Comparison of ENCODE assay signal across 9 mouse cellular contexts in genomic region chr5:105717294-105717693, GRCm38 (mm10). TPM values are rescaled to one million over a fixed set of nuclear protein-coding genes. Genes with fewer than 3 reads are reported as not detected.
DNase-seq lines count a peak whose midpoint lies in the region; ATAC-seq and TF ChIP-seq lines count a peak whose summit lies in the region.
"Had no signal": no experiment of that assay in that cellular context is flagged by ENCODE, and none has a peak within 500 bp of the region (broad histone marks: within the 10 kb centered on the region; RNA-seq: fewer than 3 reads in every experiment).

No protein-coding gene starts in this region.

- DNase-seq in heart, postnatal 0 days (ENCODE audit: low spot score), result no peak
- peak; percentile 17 for DNase-seq in MN1 (ENCODE audit: low spot score)
- no peak for DNase-seq in liver, embryonic 13.5 days
- no peak for DNase-seq in cerebellum, postnatal 4 days (ENCODE audit: low spot score in 2 of 2)
- DNase-seq in ovary, postnatal 36 days (ENCODE audit: low spot score), result no peak
- DNase-seq in cerebellum, adult 11 months, result no peak
- DNase-seq: spleen, adult 18-20 months had no signal

- no peak overlapping the region for H3K9ac ChIP-seq in heart, postnatal 0 days (replicated peaks; ENCODE audit: low read depth, low read length)
- H3K9ac ChIP-seq in heart, embryonic 12.5 days, result no peak overlapping the region
- H3K9ac ChIP-seq in forebrain, embryonic 13.5 days, result peak overlapping the region; percentile 14; the same call in 1 of the 2 replicates
- H3K9ac ChIP-seq in liver, embryonic 13.5 days, result peak overlapping the region; percentile 1; the same call in 1 of the 2 replicates

- WGBS in heart, postnatal 0 days, result 44% methylated on average over 7 of the region's 7 CpGs
- 50% methylated on average over 7 of the region's 7 CpGs for WGBS in heart, embryonic 12.5 days
- WGBS in forebrain, embryonic 13.5 days, result 55% methylated on average over 7 of the region's 7 CpGs
- 52% methylated on average over 7 of the region's 7 CpGs for WGBS in liver, embryonic 13.5 days (ENCODE audit: insufficient replicate concordance)

- TF ChIP-seq EP300 in heart, postnatal 0 days (IDR thresholded peaks at IDR 0.05; ENCODE audit: low read depth), result no peak

- H3K4me1 ChIP-seq in heart, postnatal 0 days (ENCODE audit: control insufficient read depth, insufficient read depth), result peaks cover 15% of the 10 kb centered on the region
- peaks cover 35% of the 10 kb centered on the region for H3K4me1 ChIP-seq in heart, embryonic 12.5 days (replicated peaks)
- H3K4me1 ChIP-seq in forebrain, embryonic 13.5 days, result peaks cover 43% of the 10 kb centered on the region
- peaks cover 86% of the 10 kb centered on the region for H3K4me1 ChIP-seq in liver, embryonic 13.5 days (replicated peaks)

- no peaks in the 10 kb centered on the region for H3K36me3 ChIP-seq in heart, postnatal 0 days (replicated peaks; ENCODE audit: control insufficient read depth, insufficient read depth, low read length)
- H3K36me3 ChIP-seq in heart, embryonic 12.5 days, result no peaks in the 10 kb centered on the region
- peaks cover 4% of the 10 kb centered on the region for H3K36me3 ChIP-seq in forebrain, embryonic 13.5 days (ENCODE audit: poor library complexity, severe bottlenecking)
- no peaks in the 10 kb centered on the region for H3K36me3 ChIP-seq in liver, embryonic 13.5 days

- no peak for TF ChIP-seq CTCF in heart, postnatal 0 days (IDR thresholded peaks at IDR 0.05; ENCODE audit: low read depth)

- H3K27ac ChIP-seq in heart, postnatal 0 days (ENCODE audit: low read depth), result peak overlapping the region; percentile 65; the same call in 1 of the 2 replicates
- no peak overlapping the region for H3K27ac ChIP-seq in heart, embryonic 12.5 days (ENCODE audit: poor library complexity, severe bottlenecking)
- H3K27ac ChIP-seq in forebrain, embryonic 13.5 days, result peak overlapping the region; percentile 22; the same call in 1 of the 2 replicates
- H3K27ac ChIP-seq in liver, embryonic 13.5 days, result peak overlapping the region; percentile 77

- H3K4me3 ChIP-seq in heart, postnatal 0 days (ENCODE audit: low read depth, low read length), result no peak overlapping the region
- no peak overlapping the region for H3K4me3 ChIP-seq in heart, embryonic 12.5 days
- no peak overlapping the region for H3K4me3 ChIP-seq in forebrain, embryonic 13.5 days
- no peak overlapping the region for H3K4me3 ChIP-seq in liver, embryonic 13.5 days (replicated peaks)

- H3K9me3 ChIP-seq in heart, postnatal 0 days (replicated peaks; ENCODE audit: control insufficient read depth, low read length), result no peaks in the 10 kb centered on the region
- 0 out of 2 replicates have a peak, but pooled peaks cover 4% of the 10 kb centered on the region for H3K9me3 ChIP-seq in heart, embryonic 12.5 days (replicated peaks)
- H3K9me3 ChIP-seq in forebrain, embryonic 13.5 days (replicated peaks), result no peaks in the 10 kb centered on the region
- H3K9me3 ChIP-seq in liver, embryonic 13.5 days (replicated peaks), result no peaks in the 10 kb centered on the region

- H3K27me3 ChIP-seq in heart, postnatal 0 days (ENCODE audit: control insufficient read depth, insufficient read depth, low read length), result no peaks in the 10 kb centered on the region
- peaks cover 60% of the 10 kb centered on the region for H3K27me3 ChIP-seq in heart, embryonic 12.5 days (replicated peaks)
- H3K27me3 ChIP-seq in forebrain, embryonic 13.5 days, result no peaks in the 10 kb centered on the region
- H3K27me3 ChIP-seq in liver, embryonic 13.5 days, result no peaks in the 10 kb centered on the region

- peak; percentile 37; the same call in 1 of the 2 replicates for ATAC-seq in heart, postnatal 0 days (ENCODE audit: insufficient read depth, low read depth)
- ATAC-seq in heart, embryonic 12.5 days (ENCODE audit: insufficient number of reproducible peaks, low FRiP score), result no peak
- 0 out of 2 replicates have a peak, but pooled peaks have one; percentile 31 for ATAC-seq in forebrain, embryonic 13.5 days
- no peak for ATAC-seq in liver, embryonic 13.5 days (ENCODE audit: low read depth)

- H3K4me2 ChIP-seq in heart, postnatal 0 days (ENCODE audit: low read depth, low read length), result no peak overlapping the region
- no peak overlapping the region for H3K4me2 ChIP-seq in heart, embryonic 12.5 days
- H3K4me2 ChIP-seq in forebrain, embryonic 13.5 days, result no peak overlapping the region
- peak overlapping the region; percentile 54; the same call in 1 of the 2 replicates for H3K4me2 ChIP-seq in liver, embryonic 13.5 days

RNA-seq across cellular contexts. Expression of gene Lrrc8d, which starts 17.5 kb away (rescaled TPM):
- total RNA-seq in heart, postnatal 0 days (2014; rRNA removed; ENCODE audit: low replicate concordance), result 5.5 and 8.8 TPM in 2 replicates
- 8.5 and 10.0 TPM in 2 replicates for polyA plus RNA-seq in heart, postnatal 0 days (2015; fragmentation: Nextera tagmentation; extraction: Ambion mirVana)
- polyA plus RNA-seq in heart, embryonic 12.5 days (2016; fragmentation: Nextera tagmentation; extraction: Ambion mirVana), result 10.5 and 10.7 TPM in 2 replicates
- 27.2 and 27.3 TPM in 2 replicates for polyA plus RNA-seq in forebrain, embryonic 13.5 days (2015; fragmentation: Nextera tagmentation; extraction: Ambion mirVana)
- 9.4 and 11.4 TPM in 2 replicates for polyA plus RNA-seq in liver, embryonic 13.5 days (2015; fragmentation: Nextera tagmentation; extraction: Ambion mirVana)

Comparison
In these comparisons a context has a peak if more than half of its experiments do, and no peak if none do; other contexts are left out.
1. ATAC-seq: peak in heart, postnatal 0 days (single experiment) and forebrain, embryonic 13.5 days (single experiment); none in heart, embryonic 12.5 days (single experiment) and liver, embryonic 13.5 days (single experiment).
2. H3K9ac ChIP-seq: peak in forebrain, embryonic 13.5 days (single experiment) and liver, embryonic 13.5 days (single experiment); none in heart, postnatal 0 days (single experiment) and heart, embryonic 12.5 days (single experiment).